Mouse (Mus musculus) cerebellum, postnatal 4 days (tissue): Measurements from ENCODE around the gene Grhpr.
"Not testable (repeated sequence)": the region's sequence is repeated elsewhere in the genome, so short reads cannot be mapped to it uniquely, and the experiment has no call there.

Experiments
- DNase-seq, 2 experiments: peaks; one replicate each; pipeline ENCODE4 v3.0.0; 2022; ENCODE audit warnings: low spot score in 2 of 2, mixed read lengths in 1 of 2

The Grhpr gene

DNA sequence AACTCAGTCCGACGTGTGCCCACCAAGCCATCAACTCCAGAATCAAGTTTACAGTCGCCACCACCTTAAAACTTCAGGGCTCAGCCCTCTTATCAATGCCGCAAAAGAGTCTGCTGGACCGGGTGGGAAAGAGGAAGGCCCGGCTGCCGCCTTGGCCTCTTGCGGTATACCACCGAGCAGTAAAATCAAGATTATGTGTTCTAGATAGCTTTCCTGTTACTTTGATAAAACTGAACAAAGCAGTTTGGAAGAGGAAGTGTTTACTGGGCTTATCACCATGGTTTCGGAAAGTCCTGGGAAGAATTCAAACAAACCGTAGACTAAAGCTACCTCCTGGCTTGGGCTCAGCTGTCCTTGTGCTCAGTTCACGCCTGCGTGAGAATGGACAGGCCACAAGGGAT, 31.8 kb downstream of the Grhpr start:
- no peak for DNase-seq

DNA sequence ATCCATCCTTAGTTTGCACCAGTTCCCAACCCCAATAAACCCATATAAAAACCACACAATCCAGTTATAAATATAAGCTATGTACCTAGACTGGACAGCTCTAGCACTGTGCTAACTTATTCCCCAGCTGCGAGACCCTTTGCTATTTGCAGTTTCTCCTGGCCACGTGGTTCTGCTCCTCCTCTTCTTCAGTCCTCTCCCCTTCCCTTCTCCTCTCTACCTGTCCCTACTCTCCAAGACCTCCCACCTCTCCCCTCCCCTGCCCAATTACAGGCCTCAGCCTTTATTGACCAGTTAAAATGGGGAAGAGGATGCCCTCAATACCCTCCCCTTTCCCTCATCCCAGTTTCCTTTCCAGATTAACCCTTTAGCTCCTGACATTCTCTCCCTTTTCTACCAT, 32.3 kb downstream of the Grhpr start:
- DNase-seq, result no peak

DNA sequence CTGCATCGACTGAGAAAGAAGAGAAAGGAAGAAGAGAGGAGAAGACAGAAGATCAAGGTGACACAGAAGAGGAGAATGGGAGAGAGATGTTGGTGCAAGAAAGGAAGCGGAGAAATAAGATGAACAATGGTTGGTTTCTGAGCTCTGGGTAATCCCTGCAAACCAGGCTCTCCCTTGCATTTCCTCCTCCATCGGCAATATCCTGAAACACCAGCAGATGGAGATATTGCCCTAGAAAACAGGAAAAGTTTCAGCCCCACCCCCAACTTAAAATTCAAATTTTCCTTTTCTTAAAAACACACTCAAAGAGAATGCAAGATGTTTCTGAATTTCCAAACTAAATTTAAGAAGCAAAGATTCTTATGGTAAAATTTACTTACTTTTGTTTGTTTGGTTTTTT, 34.4 kb downstream of the Grhpr start:
- DNase-seq, result peak in 1 of 2 experiments; percentile 64

DNA sequence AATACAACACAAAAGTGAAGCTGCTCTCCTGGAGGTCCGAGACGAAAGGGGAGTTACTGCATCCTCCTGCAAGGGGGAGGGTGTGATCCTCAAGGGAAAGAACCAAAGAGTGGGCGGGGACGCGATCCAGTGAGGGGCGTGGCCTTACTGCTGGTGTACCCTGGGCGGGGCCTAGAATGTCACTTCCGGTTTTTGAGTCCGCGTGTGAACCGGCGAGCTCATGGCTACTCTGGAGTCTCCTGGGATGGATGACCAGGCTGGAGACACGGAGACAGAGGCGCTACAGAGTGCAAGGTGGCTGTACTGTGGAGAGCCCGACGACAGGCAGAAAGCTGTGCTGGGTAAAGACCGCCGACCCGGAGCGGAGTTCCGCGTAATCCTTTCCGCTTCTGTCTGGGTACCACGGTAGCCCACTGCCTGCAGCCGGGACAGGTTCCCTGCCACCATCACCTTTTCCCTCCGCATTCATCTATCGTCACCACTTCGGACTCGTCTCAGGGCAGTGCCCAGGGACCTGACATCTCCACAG, 37.3 kb downstream of the Grhpr start, which contains the start of gene Polr1e:
Polr1e (plus strand) TSS at position 132 of the 529 bp plus-strand sequence.
- peak; percentile 68 to 77 for DNase-seq

DNA sequence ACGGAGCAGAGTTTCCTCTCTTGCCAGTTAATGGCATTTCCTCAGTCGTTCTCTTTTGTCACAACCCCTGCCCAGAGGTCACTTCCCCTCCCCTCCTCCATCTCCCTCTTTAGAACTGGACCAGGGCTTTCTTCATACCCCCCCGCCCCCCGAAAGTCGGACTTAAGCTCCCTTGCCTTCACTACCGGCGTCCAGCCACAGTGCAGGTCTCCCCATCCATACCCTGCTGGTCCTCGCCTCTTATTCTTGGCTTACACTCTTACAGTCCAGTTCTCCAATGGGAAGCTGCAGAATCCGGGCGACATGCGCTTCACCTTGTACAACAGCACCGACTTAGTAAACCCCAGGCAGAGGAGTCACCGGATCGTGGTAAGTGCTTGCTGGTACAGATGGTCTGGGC, 37.8 kb downstream of the Grhpr start:
- no peak for DNase-seq

DNA sequence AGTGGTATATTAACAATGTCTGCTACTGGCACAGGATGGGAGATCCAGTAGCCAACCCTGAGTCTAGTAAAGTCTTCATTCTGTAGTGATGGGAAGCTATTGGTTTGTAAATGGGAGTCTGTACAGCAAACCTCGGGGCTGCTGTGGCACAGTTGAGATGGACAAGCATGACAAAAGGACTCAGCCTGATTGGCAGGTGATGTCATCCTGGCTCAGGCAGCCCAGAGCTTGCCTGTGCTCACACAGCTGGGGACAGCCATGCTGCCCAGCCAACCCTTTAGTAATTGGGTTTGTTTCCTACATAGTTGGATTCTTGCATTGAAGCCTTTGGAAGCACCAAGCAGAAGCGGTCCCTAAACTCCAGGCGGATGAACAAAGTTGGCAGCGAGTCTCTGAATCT, 45.3 kb downstream of the Grhpr start:
- no peak for DNase-seq

DNA sequence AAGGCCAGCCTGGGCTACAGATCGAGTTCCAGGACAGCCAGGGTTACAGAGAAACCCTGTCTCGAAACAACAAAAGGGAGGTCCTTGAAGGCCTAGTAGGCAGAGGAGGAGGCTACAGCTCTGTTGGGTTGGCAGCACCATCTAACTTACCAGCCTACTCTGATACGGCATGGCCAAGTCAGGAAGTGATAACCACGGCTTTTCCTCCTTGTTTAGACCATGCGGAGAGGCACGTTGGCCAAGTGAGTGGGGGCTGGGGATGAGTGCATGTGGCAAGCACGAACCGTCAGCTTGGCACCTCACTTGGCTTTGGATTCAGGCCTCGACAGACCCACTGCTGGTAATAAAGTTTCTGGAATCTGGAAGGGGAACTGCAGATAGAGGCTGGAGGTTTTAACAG, 51.4 kb downstream of the Grhpr start:
- DNase-seq, result no peak

DNA sequence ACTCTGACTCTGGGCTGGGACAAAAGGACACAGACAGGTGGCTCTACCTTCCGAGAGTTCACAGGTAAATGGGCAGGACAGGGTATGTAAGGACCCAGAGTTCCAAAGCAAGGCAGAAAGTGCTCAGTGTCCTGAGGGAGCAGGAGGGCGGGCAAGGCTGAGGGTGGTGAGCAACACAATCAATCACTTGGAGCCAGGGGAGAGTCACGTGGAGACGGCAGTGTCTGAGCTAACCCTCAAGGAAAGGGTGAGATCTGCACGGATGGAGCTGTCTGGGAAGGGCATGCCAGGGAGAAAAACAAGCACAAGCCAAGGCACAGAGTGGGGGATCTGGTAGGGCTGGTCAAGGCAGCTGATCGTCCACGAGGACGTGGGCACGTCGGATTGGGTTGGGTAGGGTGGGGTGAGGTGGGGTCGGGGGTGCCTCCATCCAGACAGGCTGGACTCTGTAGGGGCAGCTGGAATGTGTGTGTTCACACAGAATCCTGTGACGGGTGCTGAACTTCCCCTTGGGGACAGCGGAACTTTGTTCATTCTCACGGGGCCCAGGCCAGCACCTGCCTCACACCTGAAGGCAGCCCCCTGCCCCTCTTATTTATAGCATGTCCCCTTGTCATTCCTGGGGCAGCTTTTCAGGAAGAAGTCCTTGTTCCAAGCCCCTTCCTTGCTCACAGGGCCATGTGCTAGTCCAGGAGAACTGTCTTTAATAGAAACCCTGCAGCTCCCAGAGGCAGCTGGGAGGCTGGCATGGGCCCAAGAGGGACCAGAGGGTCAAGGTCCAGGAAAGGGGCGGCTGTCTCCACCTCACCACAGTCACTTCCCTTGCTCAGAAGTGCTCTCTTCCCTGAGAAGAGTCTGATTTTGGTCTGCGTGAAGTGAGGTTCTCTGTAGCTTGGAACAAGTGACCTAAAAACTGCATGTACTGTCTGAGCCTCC, 53.8 kb downstream of the Grhpr start:
- DNase-seq, result no peak

DNA sequence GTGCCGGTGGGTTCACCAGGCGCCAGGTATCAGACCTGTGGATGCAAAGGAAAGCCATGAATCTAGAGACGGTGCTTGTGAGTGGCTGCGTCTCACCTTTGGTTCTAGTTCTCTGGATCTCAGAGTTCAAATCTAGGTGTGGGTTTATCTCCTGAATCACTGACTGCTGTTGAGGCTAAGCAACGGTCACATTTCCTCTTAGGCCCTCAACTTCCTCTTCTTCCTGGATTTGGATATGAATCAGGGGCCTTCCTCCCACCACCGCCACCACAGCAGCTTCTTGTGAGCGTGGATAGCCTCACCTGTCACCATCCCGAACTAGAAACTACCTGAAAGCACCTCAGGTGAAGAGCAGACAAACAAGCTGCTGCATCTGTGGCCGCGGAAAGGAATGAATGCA, 54.9 kb downstream of the Grhpr start:
- DNase-seq, result no peak

DNA sequence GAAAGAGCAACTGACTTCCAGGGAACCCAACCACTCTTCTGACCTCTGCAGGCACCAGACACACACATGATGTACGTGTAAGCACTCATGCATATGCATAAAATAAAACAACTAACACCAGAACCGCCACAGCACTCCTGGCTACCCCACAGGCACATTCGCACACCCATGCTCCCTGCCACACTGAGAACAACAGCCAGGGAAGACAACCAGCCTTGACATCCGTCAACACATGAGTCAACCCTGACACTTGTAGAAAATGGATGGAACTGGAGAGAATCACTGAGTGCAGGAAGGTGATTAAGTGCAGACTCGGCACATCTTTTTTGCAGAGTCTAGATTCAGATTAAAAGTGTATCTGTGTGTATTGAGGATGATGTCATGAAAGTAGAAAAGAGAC, 55.4 kb downstream of the Grhpr start:
- DNase-seq, result no peak

DNA sequence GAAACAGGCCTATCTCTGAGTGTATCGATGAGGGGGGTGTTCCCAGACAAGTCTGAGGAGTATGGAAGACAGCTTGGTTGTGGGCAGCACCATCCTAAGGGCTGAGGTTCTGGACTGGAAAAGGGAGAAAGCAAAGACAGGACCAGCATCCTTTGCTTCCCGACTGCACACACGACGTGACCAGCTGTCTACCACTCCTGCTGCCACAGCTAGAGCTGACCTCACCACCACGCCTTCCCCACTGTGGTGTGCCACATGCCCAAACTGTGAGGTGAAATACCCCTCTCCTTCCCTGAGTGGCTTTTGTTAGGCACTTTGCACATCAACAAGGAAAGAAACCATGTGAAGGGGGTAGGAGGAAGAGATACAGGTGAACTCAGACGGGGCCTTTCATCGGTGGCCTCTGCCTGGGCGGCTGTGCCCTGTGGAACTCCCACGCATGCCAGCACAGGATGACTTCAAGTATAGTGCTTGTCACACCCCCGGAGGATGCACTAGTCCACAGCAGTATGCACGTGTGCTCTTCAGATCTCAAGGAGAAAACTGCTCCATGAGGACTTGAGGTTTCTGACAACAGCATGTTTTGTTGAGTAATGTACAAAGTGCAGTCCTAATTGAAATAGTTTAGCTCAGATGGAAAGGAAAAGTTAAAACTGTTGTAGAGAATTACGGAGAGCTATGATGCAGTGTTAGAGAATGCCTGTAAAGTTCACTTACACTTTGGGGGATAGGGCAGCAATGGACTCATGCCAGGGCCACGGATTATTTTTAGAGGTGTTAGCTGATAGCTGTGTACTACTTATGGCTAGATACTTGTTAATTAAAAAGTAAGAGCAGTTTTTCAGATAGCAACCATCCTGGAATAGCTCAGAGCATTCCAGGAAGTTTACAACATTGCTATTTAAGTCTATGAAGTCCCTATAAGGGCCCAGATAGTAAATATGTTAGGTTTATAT, 56.5 kb downstream of the Grhpr start:
- DNase-seq, result no peak

DNA sequence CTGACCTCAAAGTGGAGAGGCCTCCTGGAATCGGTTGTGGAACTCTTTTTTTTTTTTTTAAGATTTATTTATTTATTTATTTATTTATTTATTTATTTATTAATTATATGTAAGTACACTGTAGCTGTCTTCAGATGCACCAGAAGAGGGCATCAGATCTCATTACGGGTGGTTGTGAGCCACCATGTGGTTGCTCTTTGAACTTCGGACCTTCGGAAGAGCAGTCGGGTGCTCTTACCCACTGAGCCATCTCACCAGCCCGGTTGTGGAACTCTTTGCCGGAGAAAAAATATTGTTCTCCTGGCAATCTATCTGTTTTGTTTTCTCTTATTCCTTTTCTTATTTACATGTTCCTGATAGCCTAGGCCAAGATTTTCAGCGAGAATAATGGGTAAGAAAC, 57.7 kb downstream of the Grhpr start:
- DNase-seq, result peak in 1 of 2 experiments; percentile 19

DNA sequence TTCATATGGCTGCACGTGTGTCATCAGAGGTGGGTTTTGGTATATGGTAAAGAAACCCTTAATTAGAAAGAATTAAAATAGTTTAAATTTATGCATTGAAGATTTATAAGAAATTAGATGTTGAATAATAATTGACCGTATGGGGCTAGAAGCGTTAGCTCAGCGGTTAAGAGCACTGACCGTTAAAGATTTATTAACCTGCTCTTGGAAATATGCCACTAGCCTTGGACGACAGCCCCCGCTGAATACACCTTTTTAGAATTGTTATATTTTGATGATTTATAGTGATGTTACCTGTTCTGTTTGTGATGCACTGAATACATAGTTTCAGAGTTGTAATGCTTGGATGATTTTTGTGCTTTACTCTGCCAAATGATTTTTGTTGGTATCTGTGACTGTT, 58.4 kb downstream of the Grhpr start:
- not testable (repeated sequence) for DNase-seq
